8 mouse cellular contexts compared by ENCODE assay signal in genomic region chr2:113469096-113469883, GRCm38 (mm10).
DNase-seq lines count a peak whose midpoint lies in the region; ATAC-seq and TF ChIP-seq lines count a peak whose summit lies in the region.

No protein-coding gene starts in this region.

- ATAC-seq in lung, postnatal 0 days = no peak
- ATAC-seq in intestine, embryonic 14.5 days (replicated peaks; ENCODE audit: low FRiP score, low TSS enrichment, low read depth) = 0 out of 2 replicates have a peak, but pooled peaks have one; percentile 47

- TF ChIP-seq EP300 in lung, postnatal 0 days (IDR thresholded peaks at IDR 0.05) = no peak

- H3K4me1 ChIP-seq in cerebellum, adult 2 months (ENCODE audit: control insufficient read depth, insufficient read depth, low read length) = no peaks in the 10 kb centered on the region; the same call in 1 of the 2 replicates
- H3K4me1 ChIP-seq in lung, postnatal 0 days (ENCODE audit: insufficient read depth, low read depth, low read length) = no peaks in the 10 kb centered on the region
- no peaks in the 10 kb centered on the region for H3K4me1 ChIP-seq in intestine, embryonic 14.5 days (replicated peaks; ENCODE audit: control insufficient read depth, insufficient read depth, low read length)

- H3K4me2 ChIP-seq in lung, postnatal 0 days (replicated peaks; ENCODE audit: low read depth, low read length) = no peak overlapping the region
- no peak overlapping the region for H3K4me2 ChIP-seq in intestine, embryonic 14.5 days (ENCODE audit: low read length)

- WGBS in cerebellum, adult 2 months = 39% methylated on average over 3 of the region's 3 CpGs
- 28% methylated on average over 3 of the region's 3 CpGs for WGBS in lung, postnatal 0 days
- 32% methylated on average over 3 of the region's 3 CpGs for WGBS in intestine, embryonic 14.5 days

- H3K27ac ChIP-seq in cerebellum, adult 2 months (ENCODE audit: insufficient read depth, low read length) = no peak overlapping the region
- H3K27ac ChIP-seq in lung, postnatal 0 days (ENCODE audit: low read length) = no peak overlapping the region
- H3K27ac ChIP-seq in intestine, embryonic 14.5 days (ENCODE audit: low read depth) = no peak overlapping the region

- no peak overlapping the region for H3K4me3 ChIP-seq in cerebellum, adult 2 months (replicated peaks; ENCODE audit: insufficient read depth, low read depth, low read length)
- H3K4me3 ChIP-seq in lung, postnatal 0 days (ENCODE audit: low read depth, low read length) = no peak overlapping the region
- no peak overlapping the region for H3K4me3 ChIP-seq in intestine, embryonic 14.5 days (ENCODE audit: low read depth, low read length)

- peak; percentile 48 for TF ChIP-seq CTCF in cerebellum, adult 2 months (IDR thresholded peaks at IDR 0.05; ENCODE audit: borderline replicate concordance, insufficient read depth, low read depth, low read length)
- TF ChIP-seq CTCF in lung, postnatal 0 days (IDR thresholded peaks at IDR 0.05) = peak; percentile 81

- TF ChIP-seq POLR2A in cerebellum, adult 2 months (IDR thresholded peaks at IDR 0.05; ENCODE audit: borderline replicate concordance, insufficient read depth, low read length) = no peak

- H3K27me3 ChIP-seq in cerebellum, adult 2 months (ENCODE audit: control insufficient read depth, insufficient read depth, low read length) = no peaks in the 10 kb centered on the region
- no peaks in the 10 kb centered on the region for H3K27me3 ChIP-seq in lung, postnatal 0 days (replicated peaks; ENCODE audit: insufficient read depth, low read length)
- H3K27me3 ChIP-seq in intestine, embryonic 14.5 days (replicated peaks; ENCODE audit: control insufficient read depth, insufficient read depth, low read length) = no peaks in the 10 kb centered on the region

- peak in 1 of 2 experiments; percentile 12 for DNase-seq in cerebellum, adult 2 months
- DNase-seq in cerebellum, adult 11-12 months = no peak
- peak; percentile 66 for DNase-seq in lung, postnatal 0 days (ENCODE audit: low spot score)
- DNase-seq in lung, adult 18-20 months = no peak
- peak; percentile 60 for DNase-seq in brain, adult 2 months (ENCODE audit: low read depth, low spot score)
- DNase-seq in intestine, embryonic 14.5 days (ENCODE audit: low spot score) = peak; percentile 65
- DNase-seq in retina, embryonic 14.5 days (ENCODE audit: low spot score) = peak; percentile 74
- no peak for DNase-seq in thymus, postnatal 10 days (ENCODE audit: low spot score in 2 of 2)

- H3K9ac ChIP-seq in lung, postnatal 0 days (replicated peaks; ENCODE audit: low read depth) = no peak overlapping the region
- no peak overlapping the region for H3K9ac ChIP-seq in intestine, embryonic 14.5 days (ENCODE audit: low read length)

- no peaks in the 10 kb centered on the region for H3K9me3 ChIP-seq in lung, postnatal 0 days (ENCODE audit: low read length)
- H3K9me3 ChIP-seq in intestine, embryonic 14.5 days (ENCODE audit: control insufficient read depth, low read length) = no peaks in the 10 kb centered on the region

- H3K36me3 ChIP-seq in lung, postnatal 0 days (ENCODE audit: insufficient read depth, low read length) = no peaks in the 10 kb centered on the region
- no peaks in the 10 kb centered on the region for H3K36me3 ChIP-seq in intestine, embryonic 14.5 days (ENCODE audit: control insufficient read depth, insufficient read depth, low read length)

Comparison
In these comparisons a context has a peak if more than half of its experiments do, and no peak if none do; other contexts are left out.
1. DNase-seq: peak in lung, postnatal 0 days (single experiment), brain, adult 2 months (single experiment), intestine, embryonic 14.5 days (single experiment) and retina, embryonic 14.5 days (single experiment); none in cerebellum, adult 11-12 months (single experiment), lung, adult 18-20 months (0 of 2) and thymus, postnatal 10 days (0 of 2).